Mouse (Mus musculus): ENCODE measurements around the gene Cwc22.
A peak's percentile ranks its signal among the peaks of the same experiment; 100 is the strongest.

The Cwc22 gene

GRCm38 (mm10) chr2:77871146-77871545 lies 75.0 kb downstream of the Cwc22 start:
- DNase-seq = no peak

- no peak for DNase-seq
Observed at GRCm38 (mm10) chr2:77869729-77870280, 76.4 kb downstream of the Cwc22 start.

GRCm38 (mm10) chr2:77863934-77864333 lies 82.2 kb downstream of the Cwc22 start:
- DNase-seq = no peak

- peak in 1 of 2 experiments; percentile 24 for DNase-seq
Observed at GRCm38 (mm10) chr2:77863522-77863921, 82.7 kb downstream of the Cwc22 start.

GRCm38 (mm10) chr2:77841464-77841863 lies 104.7 kb downstream of the Cwc22 start:
- DNase-seq = no peak

- no peak for DNase-seq
Observed at GRCm38 (mm10) chr2:77839587-77839986, 106.6 kb downstream of the Cwc22 start.

GRCm38 (mm10) chr2:77838688-77839087 lies 107.5 kb downstream of the Cwc22 start:
- no peak for DNase-seq

- no peak for DNase-seq
Observed at GRCm38 (mm10) chr2:77835781-77836180, 110.4 kb downstream of the Cwc22 start.

Measured in lung, postnatal 4 days (tissue).